Mouse (Mus musculus): ENCODE results near the gene Fam149b. TPM values are rescaled to one million over a fixed set of nuclear protein-coding genes. Genes with fewer than 3 reads are reported as not detected.

Fam149b gene
- total RNA-seq, 1 experiment: 19.6 TPM

DNA sequence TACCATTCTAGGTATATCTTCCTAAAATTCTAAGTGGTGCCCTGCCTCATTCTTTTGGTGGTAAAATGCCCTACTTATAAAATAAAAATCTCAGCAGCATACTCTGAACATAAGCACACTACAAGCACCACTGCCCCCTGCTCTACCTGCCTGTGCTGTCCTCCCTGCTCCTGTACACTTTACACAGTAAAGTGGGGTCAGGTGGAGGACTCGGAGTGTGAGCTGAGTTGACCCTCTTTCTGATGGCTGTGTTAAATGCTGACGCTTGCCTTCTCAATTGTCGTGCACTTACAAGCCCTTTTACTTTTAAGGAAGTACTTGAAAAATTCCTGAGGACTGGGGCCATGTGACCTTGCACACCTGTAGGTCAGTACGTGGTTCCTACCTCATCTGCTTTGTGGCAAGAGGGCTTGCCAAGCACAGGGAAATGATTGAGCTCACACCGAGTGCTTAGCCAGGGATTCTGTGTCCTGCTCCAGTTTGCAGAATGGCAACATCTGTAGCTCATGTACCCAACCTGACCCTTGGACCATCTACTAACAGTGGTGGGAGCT is 31.2 kb downstream of the Fam149b start:
- in situ Hi-C loops (cut with MboI; ENCODE audit: low sequenced_read_pairs in 2 of 2, unreplicated experiment in 2 of 2): loop anchor here in 1 of 2 experiments (25.0 kb wide), 1 partner anchor 108 kb away; the partner anchor contains the start of genes Anxa7 and Mss51
- Histone ChIP-seq H3K4me3 (ENCODE audit: insufficient read depth in 1 of 2, low read depth in 1 of 2, low read length in 2 of 2, poor library complexity in 1 of 2, severe bottlenecking in 1 of 2) (no peak overlapping the region), H3K36me3 (ENCODE audit: control insufficient read depth, insufficient read depth, low read length, poor library complexity, severe bottlenecking) (peaks cover 5% of the 10 kb centered on the region; the same call in 1 of the 2 replicates), H3K9ac (ENCODE audit: insufficient read depth, low read depth, low read length, poor library complexity, severe bottlenecking) (no peak overlapping the region), H3K9me3 (ENCODE audit: control insufficient read depth, insufficient read depth, low read depth, low read length) (no peaks in the 10 kb centered on the region), H3K4me1 (ENCODE audit: control insufficient read depth in 2 of 2, insufficient read depth in 2 of 2, low read length in 2 of 2, poor library complexity in 1 of 2) (0 out of 4 replicates have a peak, but pooled peaks cover 0 to 2% of the 10 kb centered on the region in 2 experiments), H3K27ac (ENCODE audit: insufficient read depth, low read depth, low read length, poor library complexity, severe bottlenecking) (no peak overlapping the region)
- DNase-seq (ENCODE audit: low read depth, low spot score): no peak
- no peak for TF ChIP-seq MAFK (IDR thresholded peaks at IDR 0.05; ENCODE audit: insufficient read depth, low read depth, low read length)
- no peak for TF ChIP-seq ZC3H11A (IDR thresholded peaks at IDR 0.05; ENCODE audit: borderline replicate concordance, low read depth, low read length)
- TF ChIP-seq HCFC1 (IDR thresholded peaks at IDR 0.05; ENCODE audit: borderline replicate concordance, insufficient read depth, low read length): no peak
- TF ChIP-seq ZNF384 (IDR thresholded peaks at IDR 0.05; ENCODE audit: low read depth, low read length): no peak
- no peak for TF ChIP-seq CHD2 (IDR thresholded peaks at IDR 0.05; ENCODE audit: low read depth, low read length)

DNA sequence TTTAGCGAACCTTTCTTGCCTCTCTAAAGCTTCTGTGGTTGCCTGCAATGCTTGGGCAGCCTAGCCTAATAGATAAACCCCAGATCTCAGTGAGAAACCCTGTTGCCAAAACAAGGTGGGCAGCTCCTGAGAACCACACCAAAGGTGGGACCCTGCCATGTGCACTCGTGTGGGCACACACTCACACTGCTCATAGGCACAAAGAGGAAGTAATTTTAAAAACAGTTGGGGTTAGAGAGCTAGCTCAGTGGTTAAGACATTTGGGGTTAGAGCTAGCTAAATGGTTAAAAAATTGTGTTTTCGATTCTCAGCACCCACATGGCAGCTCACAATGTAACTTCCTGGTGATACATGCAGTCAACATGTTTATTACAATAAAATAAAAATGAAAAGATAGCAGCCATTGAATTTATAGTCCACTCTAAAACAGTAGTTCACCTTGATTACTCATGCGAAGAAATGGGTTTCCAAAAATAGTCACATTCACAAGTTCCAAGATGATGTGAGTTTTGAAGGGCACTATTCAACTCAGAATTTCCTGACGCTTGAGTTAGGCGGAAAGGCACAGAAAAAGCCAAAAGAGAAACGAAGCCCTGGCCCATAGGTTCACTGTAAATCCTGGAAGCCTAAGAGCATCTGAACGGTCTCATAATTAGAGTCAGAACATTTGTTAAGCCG is 31.9 kb downstream of the Fam149b start:
- Histone ChIP-seq H3K9ac (ENCODE audit: insufficient read depth, low read depth, low read length, poor library complexity, severe bottlenecking) (no peak overlapping the region), H3K4me1 (ENCODE audit: control insufficient read depth in 2 of 2, insufficient read depth in 2 of 2, low read length in 2 of 2, poor library complexity in 1 of 2) (0 out of 4 replicates have a peak, but pooled peaks cover 0 to 2% of the 10 kb centered on the region in 2 experiments), H3K4me3 (ENCODE audit: insufficient read depth in 1 of 2, low read depth in 1 of 2, low read length in 2 of 2, poor library complexity in 1 of 2, severe bottlenecking in 1 of 2) (no peak overlapping the region), H3K27ac (ENCODE audit: insufficient read depth, low read depth, low read length, poor library complexity, severe bottlenecking) (no peak overlapping the region), H3K36me3 (ENCODE audit: control insufficient read depth, insufficient read depth, low read length, poor library complexity, severe bottlenecking) (peaks cover 5% of the 10 kb centered on the region; the same call in 1 of the 2 replicates), H3K9me3 (ENCODE audit: control insufficient read depth, insufficient read depth, low read depth, low read length) (no peaks in the 10 kb centered on the region)
- in situ Hi-C loops (cut with MboI; ENCODE audit: low sequenced_read_pairs in 2 of 2, unreplicated experiment in 2 of 2): loop anchor here in 1 of 2 experiments (25.0 kb wide), 1 partner anchor 107 kb away; the partner anchor contains the start of genes Anxa7 and Mss51
- no peak for DNase-seq (ENCODE audit: low read depth, low spot score)
- TF ChIP-seq MAFK (IDR thresholded peaks at IDR 0.05; ENCODE audit: insufficient read depth, low read depth, low read length): no peak
- no peak for TF ChIP-seq CHD2 (IDR thresholded peaks at IDR 0.05; ENCODE audit: low read depth, low read length)
- no peak for TF ChIP-seq HCFC1 (IDR thresholded peaks at IDR 0.05; ENCODE audit: borderline replicate concordance, insufficient read depth, low read length)

DNA sequence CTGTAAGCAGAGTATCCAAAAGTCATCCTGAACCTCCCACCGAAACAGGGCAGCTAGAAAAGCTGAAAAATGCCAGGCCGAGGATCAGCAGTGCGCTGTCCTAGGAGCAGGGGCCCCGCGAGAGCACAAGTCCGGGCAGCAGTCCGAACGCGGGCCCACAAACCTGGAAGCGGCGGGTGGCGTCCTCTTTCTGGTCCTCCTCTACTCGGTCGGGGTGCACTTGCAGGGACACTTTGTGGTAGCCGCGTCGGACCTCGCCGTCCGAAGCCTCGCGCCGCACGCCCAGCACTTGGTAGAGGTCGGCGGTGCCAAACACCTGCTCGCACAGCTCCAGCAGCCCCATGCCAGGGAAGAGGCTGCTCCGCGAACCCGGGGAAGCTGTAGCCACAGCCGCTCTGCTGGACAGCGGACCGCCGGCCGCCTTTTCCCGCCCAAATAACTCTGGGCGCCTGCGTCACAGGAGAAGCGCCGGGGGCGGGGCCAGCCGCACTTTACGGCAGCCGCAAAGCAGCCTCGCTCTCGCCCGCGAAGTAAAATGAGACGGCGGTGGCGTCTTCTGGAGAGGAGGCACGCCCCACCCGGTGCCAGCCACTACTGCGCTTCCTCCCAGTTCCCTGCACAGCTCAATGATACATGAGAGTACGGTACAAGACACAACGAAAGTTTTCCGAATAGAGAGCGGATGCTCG is 40.6 kb downstream of the Fam149b start, which contains the start of gene Dnajc9:
Dnajc9 (minus strand) TSS at position 470 of the 689 bp plus-strand sequence.
- Histone ChIP-seq H3K9me3 (ENCODE audit: control insufficient read depth, insufficient read depth, low read depth, low read length) (no peaks in the 10 kb centered on the region), H3K36me3 (ENCODE audit: control insufficient read depth, insufficient read depth, low read length, poor library complexity, severe bottlenecking) (peaks cover 20% of the 10 kb centered on the region), H3K27ac (ENCODE audit: insufficient read depth, low read depth, low read length, poor library complexity, severe bottlenecking) (no peak within 1 kb of the TSS; the same call in 1 of the 2 replicates), H3K4me1 (ENCODE audit: control insufficient read depth in 2 of 2, insufficient read depth in 2 of 2, low read length in 2 of 2, poor library complexity in 1 of 2) (peaks cover 0 to 2% of the 10 kb centered on the region in 2 experiments; a peak in 1 of 4 replicates), H3K9ac (ENCODE audit: insufficient read depth, low read depth, low read length, poor library complexity, severe bottlenecking) (peak within 1 kb of the TSS; percentile 88), H3K4me3 (ENCODE audit: insufficient read depth in 1 of 2, low read depth in 1 of 2, low read length in 2 of 2, poor library complexity in 1 of 2, severe bottlenecking in 1 of 2) (peak within 1 kb of the TSS; percentile 78 to 98)
- DNase-seq (ENCODE audit: low read depth, low spot score): peak; percentile 85
- TF ChIP-seq HCFC1 (IDR thresholded peaks at IDR 0.05; ENCODE audit: borderline replicate concordance, insufficient read depth, low read length) (peak; percentile 67; the same call in 1 of the 2 replicates), ZC3H11A (IDR thresholded peaks at IDR 0.05; ENCODE audit: borderline replicate concordance, low read depth, low read length) (no peak)
- in situ Hi-C loops (cut with MboI; ENCODE audit: low sequenced_read_pairs in 2 of 2, unreplicated experiment in 2 of 2): loop anchor here in 1 of 2 experiments (25.0 kb wide), 1 partner anchor 99 kb away; the partner anchor contains the start of genes Anxa7 and Mss51

DNA sequence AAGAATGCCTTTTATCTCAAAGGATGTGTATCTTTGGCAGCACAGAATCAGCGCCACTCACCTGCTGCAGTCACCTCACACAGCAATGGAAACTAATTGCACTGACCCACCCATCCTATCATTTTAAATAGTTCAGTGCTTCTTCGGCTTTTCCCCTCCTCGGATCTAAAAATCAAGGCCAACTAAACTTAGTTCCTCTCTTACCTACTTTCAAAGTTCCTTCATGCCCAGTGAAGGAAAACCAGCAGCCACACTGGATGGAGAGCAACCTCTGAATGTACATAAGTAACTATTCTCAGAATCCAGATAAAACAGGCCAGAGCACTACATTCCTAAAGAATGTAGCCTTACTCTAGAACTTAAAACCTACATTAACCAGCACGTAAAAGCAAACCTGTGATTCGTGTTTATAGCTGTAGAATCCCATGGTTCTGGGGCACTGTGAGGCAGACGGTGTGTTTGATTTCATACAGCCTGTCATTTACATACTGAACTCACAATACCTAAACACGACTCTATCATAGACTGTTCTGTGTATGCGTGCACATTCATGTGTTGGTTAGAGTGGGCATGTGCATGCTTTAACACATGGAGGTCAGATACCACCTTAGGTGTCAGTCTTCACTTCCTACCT is 41.6 kb downstream of the Fam149b start:
- no peak for TF ChIP-seq HCFC1 (IDR thresholded peaks at IDR 0.05; ENCODE audit: borderline replicate concordance, insufficient read depth, low read length)
- TF ChIP-seq MAFK (IDR thresholded peaks at IDR 0.05; ENCODE audit: insufficient read depth, low read depth, low read length): no peak
- TF ChIP-seq ZC3H11A (IDR thresholded peaks at IDR 0.05; ENCODE audit: borderline replicate concordance, low read depth, low read length): no peak
- no peak for TF ChIP-seq ZNF384 (IDR thresholded peaks at IDR 0.05; ENCODE audit: low read depth, low read length)
- TF ChIP-seq CHD2 (IDR thresholded peaks at IDR 0.05; ENCODE audit: low read depth, low read length): no peak
- H3K36me3 ChIP-seq (ENCODE audit: control insufficient read depth, insufficient read depth, low read length, poor library complexity, severe bottlenecking): peaks cover 19% of the 10 kb centered on the region
- DNase-seq (ENCODE audit: low read depth, low spot score): no peak
- in situ Hi-C loops (cut with MboI; ENCODE audit: low sequenced_read_pairs in 2 of 2, unreplicated experiment in 2 of 2): loop anchor here in 1 of 2 experiments (25.0 kb wide), 1 partner anchor 98 kb away; the partner anchor contains the start of genes Anxa7 and Mss51
- H3K4me1 ChIP-seq (ENCODE audit: control insufficient read depth in 2 of 2, insufficient read depth in 2 of 2, low read length in 2 of 2, poor library complexity in 1 of 2): peaks cover 0 to 5% of the 10 kb centered on the region in 2 experiments; a peak in 2 of 4 replicates
- H3K4me3 ChIP-seq (ENCODE audit: insufficient read depth in 1 of 2, low read depth in 1 of 2, low read length in 2 of 2, poor library complexity in 1 of 2, severe bottlenecking in 1 of 2): peak overlapping the region; percentile 78 to 98; a peak in 2 of 4 replicates
- H3K9ac ChIP-seq (ENCODE audit: insufficient read depth, low read depth, low read length, poor library complexity, severe bottlenecking): no peak overlapping the region; the same call in 1 of the 2 replicates
- H3K9me3 ChIP-seq (ENCODE audit: control insufficient read depth, insufficient read depth, low read depth, low read length): no peaks in the 10 kb centered on the region
- no peak overlapping the region for H3K27ac ChIP-seq (ENCODE audit: insufficient read depth, low read depth, low read length, poor library complexity, severe bottlenecking)

All from ES-E14 (cell line).